Mouse (Mus musculus) limb, embryonic 10.5 days (tissue): ENCODE measurements around the gene Enpp1. TPM values are rescaled to one million over a fixed set of nuclear protein-coding genes. Genes with fewer than 3 reads are reported as not detected.
A peak's percentile ranks its signal among the peaks of the same experiment; 100 is the strongest.

Source experiments
- DNase-seq: peaks from one replicate; pipeline ENCODE4 v3.0.0-alpha.2; 2017; ENCODE audit warnings: low spot score
- H3K27ac ChIP-seq: fragments of 300-500 bp; sonication (generic); 2 replicates; pipeline ENCODE4 v1.5.1; 2016; ENCODE audit warnings: mild to moderate bottlenecking
- H3K27me3 ChIP-seq: fragments of 300-500 bp; sonication (generic); 2 replicates; pipeline ENCODE4 v1.6.1; 2016; ENCODE audit warnings: low read depth, mild to moderate bottlenecking; ENCODE audit not compliant: poor library complexity, severe bottlenecking
- H3K36me3 ChIP-seq: fragments of 300-500 bp; sonication (generic); 2 replicates; pipeline ENCODE4 v1.6.1; 2016; ENCODE audit warnings: mild to moderate bottlenecking, moderate library complexity
- H3K4me1 ChIP-seq: fragments of 300-500 bp; sonication (generic); 2 replicates; pipeline ENCODE4 v1.6.1; 2016
- H3K4me3 ChIP-seq: fragments of 300-500 bp; sonication (generic); 2 replicates; pipeline ENCODE4 v1.5.1; 2016; ENCODE audit warnings: mild to moderate bottlenecking, moderate library complexity
- H3K9me3 ChIP-seq: fragments of 300-500 bp; sonication (generic); replicated peaks from 2 replicates; pipeline ENCODE4 v1.6.1; 2016; ENCODE audit warnings: mild to moderate bottlenecking
- WGBS: fragments of 180-500 bp; shearing (Covaris S2); methylation state at CpG from one replicate; pipeline ENCODE4 v1.1.7; 2016; 5-methylcytosine and 5-hydroxymethylcytosine counted together
- polyA plus RNA-seq: library from polyadenylated mRNA; unstranded; fragments of >200 nt; fragmentation: Nextera tagmentation; extraction: Ambion mirVana; gene quantifications from 2 replicates; pipeline ENCODE4 v1.2.1, GENCODE M21; 2016

Enpp1 gene
- polyA plus RNA-seq, 1 experiment from 2014 or later = 1.1 TPM

DNA sequence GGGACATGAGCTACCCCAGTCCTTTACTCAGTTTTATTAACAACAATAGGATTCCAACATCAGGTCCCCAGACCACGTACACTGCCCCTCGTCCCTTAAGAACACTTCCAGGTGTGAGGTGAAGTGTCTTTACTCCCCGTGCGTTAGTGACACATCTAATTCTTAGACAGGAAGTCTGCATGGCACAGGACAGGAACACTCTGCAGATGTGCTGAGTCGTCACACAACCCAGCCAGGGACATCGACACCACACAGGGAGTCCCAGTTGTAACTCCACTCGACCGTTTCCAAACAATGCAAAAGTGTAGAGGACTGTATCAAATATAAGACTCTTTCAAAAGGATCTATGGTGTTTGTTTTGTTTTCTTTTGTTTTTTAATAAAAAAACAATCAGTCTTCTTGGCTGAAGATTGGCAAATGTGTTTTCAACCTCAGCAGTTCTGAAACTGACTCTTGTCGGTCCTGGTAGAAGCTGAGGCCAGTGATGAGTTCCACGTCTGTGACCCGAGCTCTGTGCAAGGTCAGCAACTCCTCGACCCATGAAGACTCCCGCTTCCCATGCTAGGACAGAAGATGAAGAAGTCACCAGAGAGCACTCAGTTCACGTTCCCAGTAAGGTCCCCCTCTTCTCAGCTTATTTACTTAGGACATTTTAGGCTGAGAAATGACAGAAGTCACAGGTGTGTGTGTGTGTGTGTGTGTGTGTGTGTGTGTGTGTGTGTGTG, 70.4 kb downstream of the Enpp1 start:
- no peaks in the 10 kb centered on the region for H3K9me3 ChIP-seq
- 64% methylated on average over 14 of the region's 14 CpGs for WGBS

DNA sequence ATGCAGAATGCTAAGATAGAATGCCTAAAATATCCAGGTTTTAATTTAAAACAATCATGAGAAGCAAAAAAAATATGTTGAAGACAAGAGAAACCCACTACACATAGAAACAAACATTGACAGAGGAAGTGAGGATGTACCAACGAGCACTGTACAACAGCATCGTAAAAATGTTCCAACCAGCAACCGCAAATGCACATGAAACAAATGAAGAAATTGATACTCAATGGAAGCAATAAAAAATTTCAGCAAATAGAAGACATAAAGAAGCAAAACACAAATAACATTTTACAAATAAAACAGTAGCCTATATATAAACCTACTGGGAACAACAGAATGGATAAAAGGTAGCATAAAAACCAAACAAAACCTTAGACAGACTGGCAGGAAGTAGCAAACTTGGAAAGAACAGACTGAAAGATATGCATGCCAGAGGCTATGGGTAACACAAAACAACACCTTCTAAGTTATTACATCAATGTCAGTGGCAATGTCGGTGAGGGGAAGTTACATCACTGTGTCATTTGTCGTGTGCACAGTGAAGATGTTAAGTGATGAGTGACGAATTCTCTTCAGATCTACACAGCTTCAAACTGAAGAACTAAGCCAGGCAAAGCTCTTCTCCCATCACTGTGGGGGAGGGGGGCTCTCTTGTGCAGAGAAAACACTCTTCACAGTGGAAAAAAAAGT, 71.6 kb downstream of the Enpp1 start:
- Histone ChIP-seq H3K36me3 (no peaks in the 10 kb centered on the region), H3K9me3 (no peaks in the 10 kb centered on the region), H3K4me1 (peaks cover 25% of the 10 kb centered on the region), H3K27me3 (no peaks in the 10 kb centered on the region), H3K27ac (no peak overlapping the region), H3K4me3 (no peak overlapping the region)
- no peak for DNase-seq
- WGBS = 85% methylated on average over 6 of the region's 6 CpGs

More for the DNA sequence above, 70.4 kb downstream of the Enpp1 start:
- H3K27ac ChIP-seq = no peak overlapping the region
- no peaks in the 10 kb centered on the region for H3K36me3 ChIP-seq
- no peaks in the 10 kb centered on the region for H3K27me3 ChIP-seq
- H3K4me1 ChIP-seq = peaks cover 22% of the 10 kb centered on the region
- no peak for DNase-seq
- H3K4me3 ChIP-seq = no peak overlapping the region

GRCm38 (mm10) chr10:24639596-24639995, 72.4 kb downstream of the Enpp1 start:
- no peaks in the 10 kb centered on the region for H3K9me3 ChIP-seq
- peaks cover 27% of the 10 kb centered on the region for H3K4me1 ChIP-seq
- 73% methylated on average over 7 of the region's 7 CpGs for WGBS

DNA sequence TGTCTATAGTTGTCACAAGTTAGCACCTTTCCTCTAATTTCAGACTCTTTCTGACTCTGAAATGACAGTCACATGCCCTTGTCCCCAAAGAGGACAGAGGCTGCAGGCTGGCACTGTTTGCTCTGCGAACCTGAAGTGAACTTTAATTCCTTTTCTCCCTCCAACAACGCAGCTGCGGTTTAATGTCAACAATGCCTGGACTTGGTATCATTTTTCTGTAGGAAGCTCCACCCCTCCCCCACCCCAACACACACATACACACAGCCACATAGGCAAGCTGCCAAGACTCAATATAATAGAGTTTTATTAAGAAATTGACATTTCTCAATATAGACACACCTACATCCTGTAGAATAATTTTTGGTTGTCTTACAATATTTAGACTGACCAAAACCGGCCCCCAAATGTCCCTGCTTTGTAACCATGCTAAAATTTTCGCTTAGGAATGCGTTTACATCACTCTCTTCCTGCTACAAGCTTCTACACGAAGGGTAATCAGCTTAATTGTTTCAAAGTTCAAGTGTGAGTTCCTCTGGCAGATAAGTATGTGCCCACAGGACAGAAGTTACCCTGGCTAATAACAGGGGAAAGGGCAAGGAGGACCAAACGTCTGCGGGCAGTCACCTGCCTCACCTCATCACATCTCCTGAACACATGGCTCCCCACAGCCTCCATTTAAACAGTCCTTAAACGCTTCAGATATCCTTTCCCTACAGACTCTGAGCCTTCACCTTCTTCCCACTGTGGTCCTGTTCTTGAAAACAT, 73.5 kb downstream of the Enpp1 start:
- H3K4me1 ChIP-seq = peaks cover 27% of the 10 kb centered on the region
- 0 out of 2 replicates have a peak overlapping the region, but pooled peaks have one; percentile 14 for H3K27ac ChIP-seq
- no peaks in the 10 kb centered on the region for H3K36me3 ChIP-seq
- H3K27me3 ChIP-seq = no peaks in the 10 kb centered on the region
- 62% methylated on average over 10 of the region's 10 CpGs for WGBS
- no peaks in the 10 kb centered on the region for H3K9me3 ChIP-seq
- H3K4me3 ChIP-seq = no peak overlapping the region
- DNase-seq = no peak

More at GRCm38 (mm10) chr10:24639596-24639995, 72.4 kb downstream of the Enpp1 start:
- no peak overlapping the region for H3K27ac ChIP-seq
- no peak overlapping the region for H3K4me3 ChIP-seq
- no peaks in the 10 kb centered on the region for H3K27me3 ChIP-seq
- DNase-seq = no peak
- H3K36me3 ChIP-seq = no peaks in the 10 kb centered on the region

DNA sequence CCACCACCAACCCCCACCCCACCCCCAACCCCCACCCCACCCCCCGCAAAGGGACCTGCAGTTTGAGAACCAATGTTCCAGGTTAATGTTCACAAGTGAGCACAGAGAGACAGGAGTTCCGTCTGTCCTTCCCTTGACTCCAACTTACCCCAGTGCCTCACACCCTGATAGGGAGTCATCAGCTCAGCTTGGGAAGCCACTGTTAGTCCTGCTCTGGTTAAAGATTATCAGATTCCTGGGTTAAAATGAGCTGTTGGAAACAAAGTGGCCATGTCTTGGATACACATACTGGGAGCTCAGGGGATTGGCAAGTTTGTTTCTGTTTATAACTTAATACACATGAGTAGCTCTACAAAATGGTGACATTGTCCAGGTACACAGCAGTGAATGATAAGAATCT, 75.0 kb downstream of the Enpp1 start:
- WGBS = 93% methylated on average over 2 of the region's 2 CpGs
- Histone ChIP-seq H3K4me1 (peaks cover 27% of the 10 kb centered on the region), H3K27me3 (no peaks in the 10 kb centered on the region), H3K36me3 (no peaks in the 10 kb centered on the region), H3K27ac (no peak overlapping the region), H3K4me3 (no peak overlapping the region), H3K9me3 (no peaks in the 10 kb centered on the region)
- no peak for DNase-seq

DNA sequence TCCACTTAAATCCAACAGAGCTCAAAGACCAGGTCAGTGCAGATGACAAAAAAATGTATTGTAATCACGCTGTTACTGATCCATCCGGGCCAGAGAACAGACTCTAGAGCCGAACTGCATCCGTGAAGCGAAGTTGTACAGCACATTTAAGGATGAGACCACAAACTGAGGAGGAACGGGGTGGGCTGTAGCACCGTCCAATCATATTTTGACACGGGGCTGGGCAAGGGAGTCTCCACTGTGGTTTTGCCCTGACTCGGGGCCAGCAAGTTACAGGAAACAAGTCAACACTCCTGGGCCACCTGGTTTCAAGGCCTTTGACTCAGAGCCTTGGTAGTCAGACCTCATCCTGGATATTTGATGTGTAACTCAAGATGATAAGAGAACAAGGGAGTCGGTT, 76.1 kb downstream of the Enpp1 start:
- Histone ChIP-seq H3K36me3 (no peaks in the 10 kb centered on the region), H3K27me3 (no peaks in the 10 kb centered on the region), H3K4me3 (no peak overlapping the region), H3K27ac (no peak overlapping the region), H3K4me1 (peaks cover 23% of the 10 kb centered on the region), H3K9me3 (no peaks in the 10 kb centered on the region)
- WGBS = 92% methylated on average over 10 of the region's 10 CpGs
- no peak for DNase-seq

- Histone ChIP-seq H3K9me3 (no peaks in the 10 kb centered on the region), H3K27ac (no peak overlapping the region), H3K4me3 (no peak overlapping the region), H3K27me3 (no peaks in the 10 kb centered on the region), H3K4me1 (peaks cover 23% of the 10 kb centered on the region), H3K36me3 (no peaks in the 10 kb centered on the region)
- WGBS = 74% methylated on average over 11 of the region's 11 CpGs
- DNase-seq = no peak
These were observed 76.6 kb downstream of the Enpp1 start for GRCm38 (mm10) chr10:24635331-24635815.

DNA sequence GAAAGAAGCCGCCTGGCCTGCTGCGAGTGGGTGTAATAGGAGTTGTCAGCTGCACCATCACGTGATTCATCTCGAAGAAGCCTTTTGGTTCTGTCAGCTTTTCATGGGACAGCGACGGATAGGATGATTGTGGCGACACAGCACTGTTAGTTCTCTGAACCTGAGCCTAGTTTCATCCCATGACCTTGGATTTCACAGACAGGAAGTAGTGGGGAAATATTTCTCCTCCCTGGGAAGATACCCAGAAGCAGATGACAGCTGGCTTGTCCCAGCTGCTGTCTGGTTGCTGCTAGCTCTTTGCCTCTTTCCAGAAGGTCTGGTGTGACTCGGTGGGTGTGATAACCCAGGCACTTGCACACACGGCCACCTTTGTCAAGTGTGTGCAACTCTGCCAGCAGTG, 77.7 kb downstream of the Enpp1 start:
- DNase-seq = no peak

GRCm38 (mm10) chr10:24631122-24631521, 80.8 kb downstream of the Enpp1 start:
- 95% methylated on average over 5 of the region's 5 CpGs for WGBS
- no peak for DNase-seq

More for the DNA sequence above, 77.7 kb downstream of the Enpp1 start:
- no peaks in the 10 kb centered on the region for H3K36me3 ChIP-seq
- H3K4me3 ChIP-seq = no peak overlapping the region
- peaks cover 16% of the 10 kb centered on the region for H3K4me1 ChIP-seq
- no peaks in the 10 kb centered on the region for H3K27me3 ChIP-seq
- H3K9me3 ChIP-seq = no peaks in the 10 kb centered on the region
- no peak overlapping the region for H3K27ac ChIP-seq
- 83% methylated on average over 9 of the region's 9 CpGs for WGBS

GRCm38 (mm10) chr10:24630469-24631081, 81.4 kb downstream of the Enpp1 start:
- H3K27me3 ChIP-seq = no peaks in the 10 kb centered on the region
- no peak overlapping the region for H3K4me3 ChIP-seq
- H3K9me3 ChIP-seq = no peaks in the 10 kb centered on the region
- no peaks in the 10 kb centered on the region for H3K36me3 ChIP-seq
- H3K27ac ChIP-seq = no peak overlapping the region
- peak; percentile 82 for DNase-seq
- 31% methylated on average over 18 of the region's 18 CpGs for WGBS
- peaks cover 12% of the 10 kb centered on the region for H3K4me1 ChIP-seq

More at GRCm38 (mm10) chr10:24631122-24631521, 80.8 kb downstream of the Enpp1 start:
- H3K36me3 ChIP-seq = no peaks in the 10 kb centered on the region
- H3K4me1 ChIP-seq = peaks cover 13% of the 10 kb centered on the region
- H3K4me3 ChIP-seq = no peak overlapping the region
- no peaks in the 10 kb centered on the region for H3K9me3 ChIP-seq
- H3K27me3 ChIP-seq = no peaks in the 10 kb centered on the region
- H3K27ac ChIP-seq = no peak overlapping the region

- Histone ChIP-seq H3K27ac (no peak overlapping the region), H3K4me3 (no peak overlapping the region), H3K9me3 (no peaks in the 10 kb centered on the region), H3K36me3 (no peaks in the 10 kb centered on the region), H3K4me1 (peaks cover 8% of the 10 kb centered on the region; the same call in 1 of the 2 replicates), H3K27me3 (no peaks in the 10 kb centered on the region)
- WGBS = 88% methylated on average over 9 of the region's 9 CpGs
- no peak for DNase-seq
These were observed 82.8 kb downstream of the Enpp1 start for GRCm38 (mm10) chr10:24629086-24629720.

- WGBS = 88% methylated on average over 9 of the region's 9 CpGs
- Histone ChIP-seq H3K4me1 (peaks cover 8% of the 10 kb centered on the region; the same call in 1 of the 2 replicates), H3K4me3 (no peak overlapping the region), H3K9me3 (no peaks in the 10 kb centered on the region), H3K27me3 (no peaks in the 10 kb centered on the region), H3K27ac (no peak overlapping the region), H3K36me3 (no peaks in the 10 kb centered on the region)
- DNase-seq = no peak
These were observed 83.5 kb downstream of the Enpp1 start for GRCm38 (mm10) chr10:24628466-24628865.
